Mouse (Mus musculus) heart, adult 2 months (tissue): ENCODE results near the gene Spats1.

Experiments
- CTCF ChIP-seq: fragments of 200-600 bp; IDR thresholded peaks from 2 replicates; pipeline ENCODE4 v1.8.1; 2022; ENCODE audit warnings: antibody characterized with exemption, mild to moderate bottlenecking, moderate library complexity
- POLR2A ChIP-seq: fragments of 200-500 bp; IDR thresholded peaks from 2 replicates; pipeline ENCODE4 v1.6.1; 2011; ENCODE audit warnings: mild to moderate bottlenecking, low read depth, low read length, control low read depth; ENCODE audit not compliant: insufficient read depth

- TF ChIP-seq POLR2A: no peak
- no peak for TF ChIP-seq CTCF
Measured at GRCm38 (mm10) chr17:45417387-45417786, 57.8 kb downstream of the Spats1 start.
